Mouse (Mus musculus): ENCODE data around the gene Nab2. TPM values are rescaled to one million over a fixed set of nuclear protein-coding genes. Genes with fewer than 3 reads are reported as not detected.
"Not testable (repeated sequence)": the region's sequence is repeated elsewhere in the genome, so short reads cannot be mapped to it uniquely, and the experiment has no call there.

Nab2 gene
- total and polyA plus RNA-seq, 2 experiments from 2014 or later = 1.4 to 4.8 TPM

- H3K9me3 ChIP-seq (ENCODE audit: low read length) = no peaks in the 10 kb centered on the region
- no peak overlapping the region for H3K4me2 ChIP-seq (ENCODE audit: low read depth, low read length, poor library complexity, severe bottlenecking)
- 56% methylated on average over 1 of the region's 1 CpGs for WGBS
- H3K4me3 ChIP-seq (ENCODE audit: low read depth, low read length) = no peak overlapping the region
- H3K4me1 ChIP-seq (ENCODE audit: insufficient read depth, low read length) = peaks cover 3% of the 10 kb centered on the region; the same call in 1 of the 2 replicates
- H3K9ac ChIP-seq (replicated peaks; ENCODE audit: low read length, poor library complexity, severe bottlenecking) = no peak overlapping the region
- H3K27ac ChIP-seq (ENCODE audit: low read depth, low read length) = no peak overlapping the region
- no peaks in the 10 kb centered on the region for H3K36me3 ChIP-seq (ENCODE audit: insufficient read depth, low read length)
- ATAC-seq (ENCODE audit: low FRiP score) (no peak), DNase-seq (ENCODE audit: low spot score) (no peak)
- TF ChIP-seq CTCF (IDR thresholded peaks at IDR 0.05) = no peak
- H3K27me3 ChIP-seq (ENCODE audit: insufficient read depth, low read length) = peaks cover 32% of the 10 kb centered on the region
These were observed 8.8 kb downstream of the Nab2 start for GRCm38 (mm10) chr10:127659551-127659950.

- Histone ChIP-seq H3K9me3 (ENCODE audit: low read length) (no peaks in the 10 kb centered on the region), H3K27me3 (ENCODE audit: insufficient read depth, low read length) (peaks cover 24% of the 10 kb centered on the region), H3K9ac (replicated peaks; ENCODE audit: low read length, poor library complexity, severe bottlenecking) (no peak overlapping the region), H3K36me3 (ENCODE audit: insufficient read depth, low read length) (no peaks in the 10 kb centered on the region), H3K27ac (ENCODE audit: low read depth, low read length) (no peak overlapping the region), H3K4me2 (ENCODE audit: low read depth, low read length, poor library complexity, severe bottlenecking) (no peak overlapping the region), H3K4me3 (ENCODE audit: low read depth, low read length) (no peak overlapping the region), H3K4me1 (ENCODE audit: insufficient read depth, low read length) (peaks cover 3% of the 10 kb centered on the region; the same call in 1 of the 2 replicates)
- DNase-seq (ENCODE audit: low spot score) (no peak), ATAC-seq (ENCODE audit: low FRiP score) (no peak)
- WGBS = 22% methylated on average over 6 of the region's 6 CpGs
- no peak for TF ChIP-seq CTCF (IDR thresholded peaks at IDR 0.05)
These were observed 10.3 kb downstream of the Nab2 start for GRCm38 (mm10) chr10:127658076-127658475.

DNA sequence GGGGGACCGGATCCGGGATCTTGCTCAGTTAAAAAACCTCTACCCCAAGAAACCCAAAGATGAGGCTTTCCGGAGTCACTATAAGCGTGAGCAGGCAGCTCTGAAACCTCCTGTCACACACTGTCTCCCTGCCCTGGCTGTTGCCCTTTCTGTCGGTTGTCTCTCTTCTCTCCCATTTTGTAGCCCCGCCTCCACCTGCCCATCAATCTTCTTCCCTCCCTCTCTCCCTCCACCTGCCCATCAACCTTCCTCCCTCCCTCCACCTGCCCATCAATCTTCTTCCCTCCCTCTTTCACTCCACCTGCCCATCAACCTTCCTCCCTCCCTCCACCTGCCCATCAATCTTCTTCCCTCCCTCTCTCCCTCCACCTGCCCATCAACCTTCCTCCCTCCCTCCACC, 10.8 kb downstream of the Nab2 start:
- H3K4me3 ChIP-seq (ENCODE audit: low read depth, low read length); H3K9ac ChIP-seq (replicated peaks; ENCODE audit: low read length, poor library complexity, severe bottlenecking); H3K9me3 ChIP-seq (ENCODE audit: low read length); H3K4me1 ChIP-seq (ENCODE audit: insufficient read depth, low read length); ATAC-seq (ENCODE audit: low FRiP score); H3K36me3 ChIP-seq (ENCODE audit: insufficient read depth, low read length); DNase-seq (ENCODE audit: low spot score); H3K4me2 ChIP-seq (ENCODE audit: low read depth, low read length, poor library complexity, severe bottlenecking); H3K27ac ChIP-seq (ENCODE audit: low read depth, low read length): not testable (repeated sequence)
- 59% methylated on average over 6 of the region's 6 CpGs for WGBS
- H3K27me3 ChIP-seq (ENCODE audit: insufficient read depth, low read length) = peaks cover 19% of the 10 kb centered on the region

DNA sequence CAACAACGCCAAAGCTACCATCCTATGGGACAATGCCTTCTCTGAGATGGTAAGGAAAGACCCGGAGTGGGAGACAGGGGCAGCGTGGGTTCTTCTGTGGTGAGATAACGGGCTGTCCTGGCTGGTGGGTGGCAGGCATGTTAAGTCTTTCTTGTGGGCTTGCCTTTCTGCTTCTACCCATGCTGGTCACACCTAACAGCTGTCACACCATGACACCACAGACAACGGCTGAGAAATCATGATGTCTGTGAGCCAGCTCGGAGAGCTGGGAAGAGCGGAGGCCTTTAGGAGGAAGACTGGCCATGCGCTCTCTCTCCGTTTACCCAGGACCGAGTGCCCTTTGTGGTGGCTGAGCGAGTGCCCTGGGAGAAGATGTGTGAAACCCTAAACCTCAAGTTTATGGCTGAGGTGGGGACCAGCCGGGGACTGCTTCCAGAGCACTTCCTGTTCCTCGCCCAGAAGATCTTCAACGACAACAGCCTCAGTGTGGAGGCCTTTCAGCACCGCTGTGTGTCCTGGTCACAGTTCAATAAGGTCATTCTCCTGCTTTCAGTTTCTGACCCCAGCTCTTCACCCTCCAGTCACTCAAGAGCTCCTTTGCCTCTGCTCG, 13.3 kb downstream of the Nab2 start:
- no peak overlapping the region for H3K4me3 ChIP-seq (ENCODE audit: low read depth, low read length)
- WGBS = 83% methylated on average over 16 of the region's 16 CpGs
- no peak for ATAC-seq (ENCODE audit: low FRiP score)
- no peak overlapping the region for H3K9ac ChIP-seq (replicated peaks; ENCODE audit: low read length, poor library complexity, severe bottlenecking)
- H3K4me1 ChIP-seq (ENCODE audit: insufficient read depth, low read length) = no peaks in the 10 kb centered on the region
- DNase-seq (ENCODE audit: low spot score) = no peak
- H3K36me3 ChIP-seq (ENCODE audit: insufficient read depth, low read length) = no peaks in the 10 kb centered on the region
- H3K27ac ChIP-seq (ENCODE audit: low read depth, low read length) = no peak overlapping the region
- no peak overlapping the region for H3K4me2 ChIP-seq (ENCODE audit: low read depth, low read length, poor library complexity, severe bottlenecking)
- no peak for TF ChIP-seq CTCF (IDR thresholded peaks at IDR 0.05)
- no peaks in the 10 kb centered on the region for H3K9me3 ChIP-seq (ENCODE audit: low read length)
- no peaks in the 10 kb centered on the region for H3K27me3 ChIP-seq (ENCODE audit: insufficient read depth, low read length)

- no peaks in the 10 kb centered on the region for H3K4me1 ChIP-seq (ENCODE audit: insufficient read depth, low read length)
- peak overlapping the region; percentile 10; the same call in 1 of the 2 replicates for H3K4me3 ChIP-seq (ENCODE audit: low read depth, low read length)
- H3K4me2 ChIP-seq (ENCODE audit: low read depth, low read length, poor library complexity, severe bottlenecking) = peak overlapping the region; percentile 20; the same call in 1 of the 2 replicates
- no peak for TF ChIP-seq CTCF (IDR thresholded peaks at IDR 0.05)
- H3K27me3 ChIP-seq (ENCODE audit: insufficient read depth, low read length) = no peaks in the 10 kb centered on the region
- no peaks in the 10 kb centered on the region for H3K36me3 ChIP-seq (ENCODE audit: insufficient read depth, low read length)
- DNase-seq (ENCODE audit: low spot score) = no peak
- H3K27ac ChIP-seq (ENCODE audit: low read depth, low read length) = no peak overlapping the region
- 52% methylated on average over 21 of the region's 21 CpGs for WGBS
- no peaks in the 10 kb centered on the region for H3K9me3 ChIP-seq (ENCODE audit: low read length)
- H3K9ac ChIP-seq (replicated peaks; ENCODE audit: low read length, poor library complexity, severe bottlenecking) = no peak overlapping the region
- ATAC-seq (ENCODE audit: low FRiP score) = no peak
These were observed 15.3 kb downstream of the Nab2 start for GRCm38 (mm10) chr10:127652906-127653638.

- Histone ChIP-seq H3K9ac (replicated peaks; ENCODE audit: low read length, poor library complexity, severe bottlenecking) (no peak overlapping the region), H3K4me1 (ENCODE audit: insufficient read depth, low read length) (no peaks in the 10 kb centered on the region), H3K4me3 (ENCODE audit: low read depth, low read length) (no peak overlapping the region), H3K9me3 (ENCODE audit: low read length) (no peaks in the 10 kb centered on the region), H3K36me3 (ENCODE audit: insufficient read depth, low read length) (no peaks in the 10 kb centered on the region), H3K27me3 (ENCODE audit: insufficient read depth, low read length) (peaks cover 20% of the 10 kb centered on the region), H3K27ac (ENCODE audit: low read depth, low read length) (no peak overlapping the region), H3K4me2 (ENCODE audit: low read depth, low read length, poor library complexity, severe bottlenecking) (no peak overlapping the region)
- no peak for ATAC-seq (ENCODE audit: low FRiP score)
- TF ChIP-seq CTCF (IDR thresholded peaks at IDR 0.05) = no peak
- 26% methylated on average over 2 of the region's 2 CpGs for WGBS
- no peak for DNase-seq (ENCODE audit: low spot score)
These were observed 22.6 kb downstream of the Nab2 start for GRCm38 (mm10) chr10:127645791-127646190.
